Mouse (Mus musculus): Measurements from ENCODE around the gene Tmem91.

Gene Tmem91

GRCm38 (mm10) chr7:25625594-25626250 lies 49.2 kb downstream of the Tmem91 start:
- no peak for DNase-seq (ENCODE audit: low spot score)

GRCm38 (mm10) chr7:25624851-25625250 lies 50.1 kb downstream of the Tmem91 start:
- DNase-seq (ENCODE audit: low spot score), result no peak

- no peak for DNase-seq (ENCODE audit: low spot score)
Measured at GRCm38 (mm10) chr7:25623857-25624370, 51.1 kb downstream of the Tmem91 start.

GRCm38 (mm10) chr7:25620751-25621150 lies 54.2 kb downstream of the Tmem91 start:
- no peak for DNase-seq (ENCODE audit: low spot score)

GRCm38 (mm10) chr7:25620101-25620500 lies 54.9 kb downstream of the Tmem91 start:
- DNase-seq (ENCODE audit: low spot score), result no peak

GRCm38 (mm10) chr7:25619722-25619991 lies 55.3 kb downstream of the Tmem91 start:
- DNase-seq (ENCODE audit: low spot score), result no peak
